Mouse (Mus musculus): Measurements from ENCODE around the gene Krt12. TPM values are rescaled to one million over a fixed set of nuclear protein-coding genes. Genes with fewer than 3 reads are reported as not detected.

The Krt12 gene
- total RNA-seq (2023; ENCODE audit: inconsistent age) = not detected in 4 replicates

GRCm38 (mm10) chr11:99422159-99422558 is at the start of gene Krt12:
Krt12 (minus strand) TSS chr11:99422259.

GRCm38 (mm10) chr11:99437972-99438371 is 15.9 kb upstream of the Krt12 start, which contains the start of gene Krt20:
Krt20 (minus strand) TSS chr11:99438150.

GRCm38 (mm10) chr11:99389264-99389663 is 32.8 kb downstream of the Krt12 start, which contains the start of gene Krt10:
Krt10 (minus strand) TSS chr11:99389364.

GRCm38 (mm10) chr11:99374803-99375202 is 47.3 kb downstream of the Krt12 start, which contains the start of gene Krt28:
Krt28 (minus strand) TSS chr11:99374903.

Other genes starting within 250 kb of the Krt12 start
- gene Smarce1, start 191.2 kb downstream of the Krt12 start, total RNA-seq (2023; ENCODE audit: inconsistent age) = 160 to 182 TPM (median 172 TPM) in 4 replicates
- 1.1 to 2.6 TPM (median 1.8 TPM) in 4 replicates for gene Krt222, start 178.2 kb downstream of the Krt12 start, total RNA-seq (2023; ENCODE audit: inconsistent age)
- not detected in 4 replicates for gene Krt24, start 137.0 kb downstream of the Krt12 start, total RNA-seq (2023; ENCODE audit: inconsistent age)
- gene Krt25, start 99.3 kb downstream of the Krt12 start, total RNA-seq (2023; ENCODE audit: inconsistent age) = not detected in 4 replicates
- not detected in 4 replicates for gene Krt26, start 84.3 kb downstream of the Krt12 start, total RNA-seq (2023; ENCODE audit: inconsistent age)
- gene Krt27, start 71.2 kb downstream of the Krt12 start, total RNA-seq (2023; ENCODE audit: inconsistent age) = not detected in 4 replicates
- not detected in 4 replicates for gene Krt28, start 47.4 kb downstream of the Krt12 start, total RNA-seq (2023; ENCODE audit: inconsistent age)
- gene Krt10, start 32.9 kb downstream of the Krt12 start, total RNA-seq (2023; ENCODE audit: inconsistent age) = 1.7 to 4.1 TPM (median 2.1 TPM) in 4 replicates
- not detected in 4 replicates for gene Krt20, start 15.9 kb upstream of the Krt12 start, total RNA-seq (2023; ENCODE audit: inconsistent age)
- gene Krt23, start 70.9 kb upstream of the Krt12 start, total RNA-seq (2023; ENCODE audit: inconsistent age) = not detected in 4 replicates
- gene Krt39, start 99.1 kb upstream of the Krt12 start, total RNA-seq (2023; ENCODE audit: inconsistent age) = not detected in 4 replicates
- gene Krt40, start 120.9 kb upstream of the Krt12 start, total RNA-seq (2023; ENCODE audit: inconsistent age) = not detected in 4 replicates
- not detected in 4 replicates for gene Krtap3-3, start 128.6 kb upstream of the Krt12 start, total RNA-seq (2023; ENCODE audit: inconsistent age)
- not detected in 4 replicates for gene Krtap3-2, start 134.6 kb upstream of the Krt12 start, total RNA-seq (2023; ENCODE audit: inconsistent age)
- not detected in 4 replicates for gene Gm11939, start 137.2 kb upstream of the Krt12 start, total RNA-seq (2023; ENCODE audit: inconsistent age)
- gene Krtap3-1, start 144.4 kb upstream of the Krt12 start, total RNA-seq (2023; ENCODE audit: inconsistent age) = not detected in 4 replicates
- not detected in 4 replicates for gene Krtap1-5, start 158.8 kb upstream of the Krt12 start, total RNA-seq (2023; ENCODE audit: inconsistent age)
- not detected in 4 replicates for gene Krtap1-4, start 161.4 kb upstream of the Krt12 start, total RNA-seq (2023; ENCODE audit: inconsistent age)
- gene Krtap1-3, start 169.1 kb upstream of the Krt12 start, total RNA-seq (2023; ENCODE audit: inconsistent age) = not detected in 4 replicates
- gene Krtap9-3, start 175.8 kb upstream of the Krt12 start, total RNA-seq (2023; ENCODE audit: inconsistent age) = not detected in 4 replicates
- not detected in 4 replicates for gene Gm11938, start 181.0 kb upstream of the Krt12 start, total RNA-seq (2023; ENCODE audit: inconsistent age)
- not detected in 4 replicates for gene Gm11937, start 187.9 kb upstream of the Krt12 start, total RNA-seq (2023; ENCODE audit: inconsistent age)
- gene Krtap2-4, start 192.6 kb upstream of the Krt12 start, total RNA-seq (2023; ENCODE audit: inconsistent age) = not detected in 4 replicates
- gene Gm11562, start 198.2 kb upstream of the Krt12 start, total RNA-seq (2023; ENCODE audit: inconsistent age) = not detected in 4 replicates
- gene Krtap4-1, start 206.0 kb upstream of the Krt12 start, total RNA-seq (2023; ENCODE audit: inconsistent age) = not detected in 4 replicates
- gene Krtap4-2, start 212.8 kb upstream of the Krt12 start, total RNA-seq (2023; ENCODE audit: inconsistent age) = not detected in 4 replicates
- gene Krtap4-7, start 221.8 kb upstream of the Krt12 start, total RNA-seq (2023; ENCODE audit: inconsistent age) = not detected in 4 replicates
- gene Gm11555, start 228.0 kb upstream of the Krt12 start, total RNA-seq (2023; ENCODE audit: inconsistent age) = not detected in 4 replicates
- gene Gm11563, start 236.7 kb upstream of the Krt12 start, total RNA-seq (2023; ENCODE audit: inconsistent age) = not detected in 4 replicates
- gene Krtap4-6, start 243.7 kb upstream of the Krt12 start, total RNA-seq (2023; ENCODE audit: inconsistent age) = not detected in 4 replicates

Data from B cell, adult (primary cell).